Mouse (Mus musculus): ENCODE results near the gene Rtl8c.
"Not testable (repeated sequence)": the region's sequence is repeated elsewhere in the genome, so short reads cannot be mapped to it uniquely, and the experiment has no call there.

The Rtl8c gene

GRCm38 (mm10) chrX:53607242-53608121, at the start of gene Rtl8c:
Gene Rtl8c, plus strand, starts transcription at chrX:53608032.
- DNase-seq, result peak; percentile 54 to 75

DNA sequence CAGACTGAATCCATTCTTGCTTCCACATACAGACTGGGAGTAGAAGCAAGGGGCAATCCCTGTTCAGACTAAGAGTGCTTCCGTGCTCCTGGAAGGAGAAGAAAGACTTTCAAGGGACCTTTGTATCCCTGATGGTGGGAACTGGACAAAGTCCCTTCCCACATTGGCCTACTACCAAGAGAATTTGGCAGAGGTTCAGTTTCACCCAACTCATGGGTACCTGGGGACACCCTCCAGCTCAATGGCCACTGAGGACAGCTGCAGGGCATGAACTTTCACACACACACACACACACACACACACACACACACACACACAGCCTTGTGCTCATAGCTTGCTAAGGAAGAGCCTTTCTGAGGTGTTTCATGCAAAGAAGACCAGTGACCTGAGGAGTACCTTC, 28.5 kb upstream of the Rtl8c start:
- DNase-seq, result peak; percentile 66 to 73

DNA sequence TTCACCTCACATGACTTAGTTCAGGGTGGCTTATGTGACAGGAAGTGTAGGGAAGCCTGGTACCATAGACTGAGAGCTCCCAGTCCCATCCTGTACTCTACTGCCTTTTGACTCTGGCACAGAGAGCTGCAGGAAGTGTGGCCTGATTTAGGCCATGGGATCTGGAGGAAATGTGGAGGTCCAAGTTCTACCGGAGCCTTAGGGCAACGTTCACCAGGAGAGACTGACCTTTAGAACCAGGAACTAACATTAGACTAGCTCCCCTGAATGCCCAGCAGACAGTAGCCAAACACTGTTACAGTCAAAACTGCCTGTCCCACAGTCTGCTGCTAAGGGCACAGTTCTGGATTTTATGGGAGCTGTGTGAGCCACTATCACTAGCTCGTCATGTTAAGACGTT, 26.4 kb upstream of the Rtl8c start:
- DNase-seq, result peak; percentile 18 to 24

GRCm38 (mm10) chrX:53583404-53583803, 24.4 kb upstream of the Rtl8c start:
- DNase-seq, result peak in 1 of 2 experiments; percentile 4

DNA sequence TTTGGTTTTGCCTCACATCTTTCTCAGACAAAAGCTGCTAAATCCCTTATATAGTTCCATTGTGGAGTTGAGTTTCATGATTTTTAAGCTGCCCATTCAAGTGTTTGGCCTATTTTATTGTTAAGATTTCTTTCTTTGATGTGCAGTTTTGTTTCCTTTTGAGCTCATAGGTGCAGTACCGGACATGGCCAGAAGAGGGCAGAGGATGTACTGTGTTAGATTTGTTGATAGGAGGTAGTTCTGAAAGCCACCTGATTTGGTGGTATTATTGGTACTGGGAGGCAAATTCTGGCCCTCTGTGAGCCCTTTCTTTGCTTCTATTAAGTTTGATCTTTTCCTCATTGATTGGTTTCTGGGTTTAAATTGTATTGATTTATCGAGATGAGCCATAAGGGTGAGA, 7.8 kb upstream of the Rtl8c start:
- DNase-seq, result peak; percentile 47 to 79

DNA sequence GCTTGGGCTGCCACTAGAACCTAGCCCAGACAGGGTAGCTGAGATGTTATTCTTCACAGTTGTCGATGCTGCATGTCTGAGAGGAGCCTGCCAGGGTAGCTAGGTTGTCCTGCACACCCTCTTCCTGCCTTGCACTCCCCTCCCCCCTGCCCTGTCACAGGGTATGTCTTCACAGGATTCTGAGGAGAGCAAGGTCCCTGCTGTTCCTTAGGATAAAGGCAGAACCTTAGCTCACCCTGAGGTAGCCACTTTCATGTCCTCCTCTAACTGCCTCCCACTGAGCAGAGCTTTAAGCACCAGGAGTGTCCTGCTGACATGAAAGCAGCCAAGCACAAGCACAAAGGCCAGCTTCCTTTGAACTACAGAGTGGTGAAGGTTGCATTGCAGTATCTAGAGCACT, 1.7 kb upstream of the Rtl8c start:
- not testable (repeated sequence) for DNase-seq

- peak in 1 of 2 experiments; percentile 1 for DNase-seq
Measured at GRCm38 (mm10) chrX:53608122-53608813, 436 bp downstream of the Rtl8c start.

- DNase-seq, result not testable (repeated sequence)
Measured at GRCm38 (mm10) chrX:53608879-53609278, 1.0 kb downstream of the Rtl8c start, which contains the start of gene Gm14597. Gene Gm14597, minus strand, starts transcription at chrX:53608979.

GRCm38 (mm10) chrX:53610571-53610970, 2.7 kb downstream of the Rtl8c start:
- DNase-seq, result peak; percentile 66 to 74

DNA sequence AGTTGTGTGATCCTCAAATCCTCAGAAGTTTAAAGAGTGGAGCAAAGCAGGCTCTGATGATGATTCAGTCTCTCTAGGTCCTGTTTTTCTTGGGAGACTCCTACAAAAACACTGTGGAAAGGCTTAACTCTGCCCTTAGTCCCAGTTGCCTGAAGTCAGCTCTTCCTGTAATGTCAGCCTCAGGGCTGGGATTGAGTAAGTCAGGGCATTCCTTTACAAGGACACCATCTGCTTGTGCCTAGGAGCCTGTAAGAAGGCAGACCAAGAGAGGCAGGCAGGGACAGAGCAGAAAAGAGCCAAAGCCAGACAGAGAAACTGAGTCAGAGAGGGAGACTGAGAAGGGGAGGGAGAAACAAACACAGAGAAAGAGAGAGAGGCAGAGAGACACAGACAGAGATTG, 3.6 kb downstream of the Rtl8c start:
- not testable (repeated sequence) for DNase-seq

DNA sequence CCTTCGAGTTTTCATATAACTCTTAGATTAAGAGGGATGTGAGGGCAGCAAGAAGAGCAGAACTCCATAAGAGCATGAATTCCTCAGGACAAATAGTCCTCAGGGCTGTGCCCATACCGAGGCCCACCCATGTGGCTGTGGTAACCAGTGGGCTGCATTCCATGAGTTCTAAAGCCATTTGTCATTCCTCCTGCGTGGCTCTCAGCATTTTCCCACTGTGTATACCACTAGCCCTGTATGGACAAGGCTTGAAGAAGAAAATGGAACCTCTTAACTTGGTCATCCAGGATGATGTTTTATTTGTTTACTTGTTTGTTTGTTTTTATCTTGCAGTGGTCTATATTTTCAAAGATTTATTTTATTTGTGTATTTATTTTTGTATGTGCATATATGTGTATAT, 30.3 kb downstream of the Rtl8c start:
- not testable (repeated sequence) for DNase-seq

DNA sequence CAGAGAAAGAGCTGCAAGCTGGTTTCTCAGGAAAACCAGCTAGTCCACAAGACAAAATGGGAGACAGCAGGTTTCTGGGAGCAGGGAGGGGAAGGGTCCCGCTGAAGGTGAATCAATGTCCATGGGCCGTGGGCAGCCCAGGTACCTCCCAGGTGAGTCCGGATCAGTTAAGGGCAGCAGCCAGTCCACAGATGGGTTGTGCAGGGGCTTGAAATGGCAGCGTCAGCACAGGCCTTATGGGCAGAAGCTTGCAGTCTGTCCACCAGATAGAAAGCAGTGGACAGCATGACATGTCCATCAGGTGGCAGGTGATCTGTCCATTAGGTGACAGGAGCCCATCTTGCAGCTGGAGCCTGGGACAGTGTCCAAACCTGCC, 34.8 kb downstream of the Rtl8c start:
- DNase-seq, result not testable (repeated sequence)

- peak; percentile 85 to 88 for DNase-seq
Measured at GRCm38 (mm10) chrX:53642980-53643961, 35.4 kb downstream of the Rtl8c start, which contains the start of gene Rtl8a. Gene Rtl8a, minus strand, starts transcription at chrX:53643682.

- peak; percentile 1 to 9 for DNase-seq
Measured at GRCm38 (mm10) chrX:53645885-53646284, 38.1 kb downstream of the Rtl8c start.

GRCm38 (mm10) chrX:53652917-53653316, 45.1 kb downstream of the Rtl8c start:
- not testable (repeated sequence) for DNase-seq
